Comparison of ENCODE assay signal across 10 mouse cellular contexts in the genomic region with DNA sequence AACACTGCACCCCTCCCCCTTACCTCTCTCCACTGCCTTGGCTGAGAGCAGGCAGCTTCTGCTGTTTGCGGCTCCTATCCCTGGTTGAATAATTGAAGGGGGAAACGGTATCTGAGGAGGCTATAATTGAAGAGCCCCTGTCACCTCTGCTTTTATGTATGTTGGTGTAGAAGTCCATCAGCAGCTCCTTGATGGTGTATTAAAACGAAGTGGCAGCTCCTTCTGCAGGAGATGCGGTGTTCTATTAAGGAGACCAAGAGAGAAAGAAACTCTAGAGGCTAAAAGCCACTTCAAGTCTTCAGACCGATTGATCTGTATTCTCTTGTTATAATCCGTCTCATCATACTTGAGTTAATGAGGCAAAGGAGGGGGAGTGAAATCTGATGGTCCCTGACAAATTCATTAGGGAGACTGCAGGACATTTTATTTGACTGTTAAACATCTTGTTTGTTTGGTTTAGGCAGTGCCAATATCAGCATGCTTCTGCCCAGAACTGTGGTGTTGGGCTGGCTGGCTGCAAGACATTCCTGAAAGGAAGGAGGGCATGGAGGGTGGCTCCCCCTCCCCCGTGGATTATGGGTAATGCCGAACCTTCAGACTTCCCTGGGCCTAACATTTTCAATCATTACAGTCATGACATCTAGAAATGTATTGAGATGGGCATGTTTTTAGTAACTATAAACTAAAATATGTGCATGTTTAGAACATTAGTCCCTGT. TPM values are rescaled to one million over a fixed set of nuclear protein-coding genes. Genes with fewer than 3 reads are reported as not detected.
DNase-seq lines count a peak whose midpoint lies in the region; ATAC-seq lines count a peak whose summit lies in the region.
"Had no signal": no experiment of that assay in that cellular context is flagged by ENCODE, and none has a peak within 500 bp of the region (broad histone marks: within the 10 kb centered on the region; RNA-seq: fewer than 3 reads in every experiment).

No protein-coding gene starts in this region.

- peak overlapping the region; percentile 39; the same call in 1 of the 2 replicates for H3K4me2 ChIP-seq in liver, embryonic 11.5 days
- peak overlapping the region; percentile 66 for H3K4me2 ChIP-seq in hindbrain, embryonic 13.5 days
- H3K4me2 ChIP-seq in midbrain, embryonic 12.5 days (replicated peaks), result peak overlapping the region; percentile 62
- H3K4me2 ChIP-seq: liver, embryonic 13.5 days had no signal

- peaks cover 53% of the 10 kb centered on the region for H3K27me3 ChIP-seq in liver, embryonic 11.5 days (replicated peaks; ENCODE audit: control insufficient read depth, insufficient read depth, low read length)
- peaks cover 18% of the 10 kb centered on the region for H3K27me3 ChIP-seq in hindbrain, embryonic 13.5 days
- H3K27me3 ChIP-seq in midbrain, embryonic 12.5 days, result 0 out of 2 replicates have a peak, but pooled peaks cover 18% of the 10 kb centered on the region

- H3K36me3 ChIP-seq in liver, embryonic 11.5 days (ENCODE audit: control insufficient read depth, insufficient read depth, low read length), result no peaks in the 10 kb centered on the region
- no peaks in the 10 kb centered on the region for H3K36me3 ChIP-seq in hindbrain, embryonic 13.5 days
- no peaks in the 10 kb centered on the region for H3K36me3 ChIP-seq in midbrain, embryonic 12.5 days
- H3K36me3 ChIP-seq: liver, embryonic 13.5 days had no signal

- no peak for DNase-seq in liver, embryonic 11.5 days (ENCODE audit: low spot score)
- no peak for DNase-seq in liver
- DNase-seq in urinary bladder, postnatal 36 days (ENCODE audit: low spot score in 2 of 2), result no peak
- DNase-seq in urinary bladder, adult 18-20 months (ENCODE audit: low spot score in 2 of 2), result no peak
- no peak for DNase-seq in lung, adult 18-20 months
- DNase-seq: kidney, postnatal 36 days; liver, embryonic 13.5 days; thymus, postnatal 25 days had no signal

- H3K4me1 ChIP-seq in liver, embryonic 11.5 days (replicated peaks; ENCODE audit: control insufficient read depth, insufficient read depth, low read length), result peaks cover 13% of the 10 kb centered on the region
- peaks cover 34% of the 10 kb centered on the region for H3K4me1 ChIP-seq in hindbrain, embryonic 13.5 days (replicated peaks)
- peaks cover 21% of the 10 kb centered on the region for H3K4me1 ChIP-seq in midbrain, embryonic 12.5 days

- no peak for ATAC-seq in liver, embryonic 11.5 days (replicated peaks; ENCODE audit: low FRiP score)
- no peak for ATAC-seq in hindbrain, embryonic 13.5 days (ENCODE audit: low FRiP score)
- ATAC-seq in midbrain, embryonic 12.5 days (ENCODE audit: low FRiP score, low read depth), result no peak

- no peaks in the 10 kb centered on the region for H3K9me3 ChIP-seq in liver, embryonic 11.5 days (ENCODE audit: control insufficient read depth, low read length)
- no peaks in the 10 kb centered on the region for H3K9me3 ChIP-seq in hindbrain, embryonic 13.5 days
- H3K9me3 ChIP-seq in midbrain, embryonic 12.5 days, result no peaks in the 10 kb centered on the region
- H3K9me3 ChIP-seq: liver, embryonic 13.5 days had no signal

- H3K4me3 ChIP-seq in liver, embryonic 11.5 days (ENCODE audit: low read depth, low read length), result no peak overlapping the region
- peak overlapping the region; percentile 40 for H3K4me3 ChIP-seq in hindbrain, embryonic 13.5 days
- H3K4me3 ChIP-seq in midbrain, embryonic 12.5 days, result peak overlapping the region; percentile 43
- H3K4me3 ChIP-seq: liver, embryonic 13.5 days had no signal

- no peak overlapping the region for H3K9ac ChIP-seq in liver, embryonic 11.5 days (ENCODE audit: low read depth, low read length)
- peak overlapping the region; percentile 82 for H3K9ac ChIP-seq in hindbrain, embryonic 13.5 days
- H3K9ac ChIP-seq in midbrain, embryonic 12.5 days (replicated peaks), result peak overlapping the region; percentile 75
- H3K9ac ChIP-seq: liver, embryonic 13.5 days had no signal

- H3K27ac ChIP-seq in liver, embryonic 11.5 days (ENCODE audit: low read depth, low read length), result no peak overlapping the region
- H3K27ac ChIP-seq in hindbrain, embryonic 13.5 days, result peak overlapping the region; percentile 94
- H3K27ac ChIP-seq in midbrain, embryonic 12.5 days (replicated peaks), result peak overlapping the region; percentile 86
- H3K27ac ChIP-seq: liver, embryonic 13.5 days had no signal

- WGBS in liver, embryonic 11.5 days, result 27% methylated on average over 8 of the region's 8 CpGs
- WGBS in hindbrain, embryonic 13.5 days, result 12% methylated on average over 8 of the region's 8 CpGs
- 5% methylated on average over 8 of the region's 8 CpGs for WGBS in midbrain, embryonic 12.5 days

RNA-seq across cellular contexts. Expression of a gene that starts 2.7 kb away (rescaled TPM):
- 14.5 and 19.4 TPM in 2 replicates for polyA plus RNA-seq in liver, embryonic 11.5 days (2014; fragmentation: Nextera tagmentation; extraction: Ambion mirVana)
- 258 and 288 TPM in 2 replicates for polyA plus RNA-seq in hindbrain, embryonic 13.5 days (2015; fragmentation: Nextera tagmentation; extraction: Ambion mirVana)
- polyA plus RNA-seq in midbrain, embryonic 12.5 days (2016; fragmentation: Nextera tagmentation; extraction: Ambion mirVana), result 120 and 138 TPM in 2 replicates
